Mouse (Mus musculus): ENCODE results near the gene Hsd17b13.
"Not testable (repeated sequence)": the region's sequence is repeated elsewhere in the genome, so short reads cannot be mapped to it uniquely, and the experiment has no call there.

The Hsd17b13 gene

GRCm38 (mm10) chr5:103977297-103977696, at the start of gene Hsd17b13:
Gene Hsd17b13 (minus strand): TSS chr5:103977410.
- no peak for DNase-seq

- no peak for DNase-seq
Measured at GRCm38 (mm10) chr5:104025245-104025854, 48.1 kb upstream of the Hsd17b13 start.

- DNase-seq, result no peak
Measured at GRCm38 (mm10) chr5:104024762-104025161, 47.6 kb upstream of the Hsd17b13 start.

- not testable (repeated sequence) for DNase-seq
Measured at GRCm38 (mm10) chr5:104024193-104024592, 47.0 kb upstream of the Hsd17b13 start.

GRCm38 (mm10) chr5:104023289-104024020, 46.2 kb upstream of the Hsd17b13 start:
- DNase-seq, result no peak

GRCm38 (mm10) chr5:104022558-104022957, 45.3 kb upstream of the Hsd17b13 start:
- DNase-seq, result no peak

GRCm38 (mm10) chr5:104021597-104022378, 44.6 kb upstream of the Hsd17b13 start, which contains the start of gene Hsd17b11:
Gene Hsd17b11 (minus strand): TSS chr5:104021919.
- peak; percentile 64 to 73 for DNase-seq

GRCm38 (mm10) chr5:104011419-104011818, 34.2 kb upstream of the Hsd17b13 start:
- DNase-seq, result no peak

- no peak for DNase-seq
Measured at GRCm38 (mm10) chr5:104010261-104010660, 33.1 kb upstream of the Hsd17b13 start.

GRCm38 (mm10) chr5:104009421-104009820, 32.2 kb upstream of the Hsd17b13 start:
- no peak for DNase-seq

GRCm38 (mm10) chr5:104007801-104008200, 30.6 kb upstream of the Hsd17b13 start:
- DNase-seq, result no peak

- no peak for DNase-seq
Measured at GRCm38 (mm10) chr5:104006811-104007210, 29.6 kb upstream of the Hsd17b13 start.

- DNase-seq, result no peak
Measured at GRCm38 (mm10) chr5:104003955-104004354, 26.7 kb upstream of the Hsd17b13 start.

- DNase-seq, result no peak
Measured at GRCm38 (mm10) chr5:104003256-104003931, 26.2 kb upstream of the Hsd17b13 start.

- no peak for DNase-seq
Measured at GRCm38 (mm10) chr5:104002549-104003255, 25.5 kb upstream of the Hsd17b13 start.

- DNase-seq, result peak; percentile 54 to 82
Measured at GRCm38 (mm10) chr5:103999738-104000137, 22.5 kb upstream of the Hsd17b13 start.

- no peak for DNase-seq
Measured at GRCm38 (mm10) chr5:103998739-103999138, 21.5 kb upstream of the Hsd17b13 start.

- DNase-seq, result no peak
Measured at GRCm38 (mm10) chr5:103995181-103995580, 18.0 kb upstream of the Hsd17b13 start.

- DNase-seq, result no peak
Measured at GRCm38 (mm10) chr5:103994669-103995068, 17.5 kb upstream of the Hsd17b13 start.

- peak in 1 of 2 experiments; percentile 23 for DNase-seq
Measured at GRCm38 (mm10) chr5:103993601-103994000, 16.4 kb upstream of the Hsd17b13 start.

- DNase-seq, result no peak
Measured at GRCm38 (mm10) chr5:103992831-103993230, 15.6 kb upstream of the Hsd17b13 start.

All from spleen, adult 18-20 months (tissue).